Mouse (Mus musculus) megakaryocyte, adult 5-6 weeks (primary cell): Measurements from ENCODE around the gene Wwc1. TPM values are rescaled to one million over a fixed set of nuclear protein-coding genes. Genes with fewer than 3 reads are reported as not detected.
"Not testable (repeated sequence)": the region's sequence is repeated elsewhere in the genome, so short reads cannot be mapped to it uniquely, and the experiment has no call there.

ENCODE experiments used
- ATAC-seq: 2 replicates; pipeline ENCODE4 v1.8.0; 2016; ENCODE audit warnings: mild to moderate bottlenecking, inconsistent platforms; ENCODE audit not compliant: poor library complexity, severe bottlenecking
- total RNA-seq, 2 experiments: library from RNA; stranded (forward) in 1 of 2; stranded (reverse) in 1 of 2; fragments of 153-499, 151-499 nt in 1 of 2; fragments of 221-1000, 200-1000 nt in 1 of 2; gene quantifications; 2 replicates each; pipeline versions ENCODE4 v1.2.3 to v1.2.4; 2015 to 2017

Gene Wwc1
- total RNA-seq, 2 experiments from 2014 or later: not detected

DNA sequence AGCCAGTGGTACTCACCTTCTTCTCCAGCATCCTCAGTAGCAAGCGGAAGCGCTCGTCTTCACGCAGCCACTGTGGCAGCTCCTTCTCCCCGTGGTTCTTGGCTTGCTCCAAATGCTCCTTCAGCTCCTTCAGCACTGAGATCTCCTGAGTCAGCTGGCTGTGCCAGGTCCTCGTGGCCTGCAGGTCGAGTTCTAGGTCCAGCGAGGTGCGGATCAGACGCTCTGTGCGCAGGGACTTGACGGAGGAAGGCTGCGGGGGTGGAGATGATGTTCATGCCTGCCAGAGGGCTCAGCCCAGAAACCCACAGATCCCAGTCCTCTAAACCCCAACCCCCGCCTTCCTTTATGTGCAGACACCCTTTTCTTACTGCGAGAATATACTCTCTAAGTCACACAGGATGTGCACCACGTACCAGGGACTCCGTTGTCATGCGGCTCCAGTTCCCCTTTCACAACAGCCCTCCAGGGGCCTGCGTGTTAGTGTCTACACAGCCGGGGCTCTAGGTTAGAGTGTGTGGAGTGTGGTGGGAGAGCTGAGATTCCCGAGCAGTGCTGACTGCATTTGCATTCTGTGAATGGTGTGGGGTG is 138.5 kb downstream of the Wwc1 start:
- ATAC-seq: 0 out of 2 replicates have a peak, but pooled peaks have one; percentile 31

DNA sequence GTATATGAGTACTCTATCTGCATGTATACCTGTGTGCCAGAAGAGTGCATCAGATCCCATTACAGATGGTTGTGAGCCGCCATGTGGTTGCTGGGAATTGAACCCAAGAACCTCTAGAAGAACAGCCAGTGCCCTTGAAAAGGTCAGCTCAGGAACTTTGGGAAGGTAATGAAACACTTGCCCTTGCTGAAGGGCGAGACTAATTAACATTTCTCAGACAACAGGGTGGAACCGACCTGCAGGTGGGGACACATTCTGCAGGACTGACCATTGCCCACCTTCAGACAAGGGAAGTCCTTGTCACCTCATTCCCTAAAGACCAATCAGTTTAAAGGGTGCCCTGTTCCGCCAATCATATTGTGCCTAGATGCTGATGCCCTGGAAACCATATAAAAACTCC is 139.5 kb downstream of the Wwc1 start:
- not testable (repeated sequence) for ATAC-seq

DNA sequence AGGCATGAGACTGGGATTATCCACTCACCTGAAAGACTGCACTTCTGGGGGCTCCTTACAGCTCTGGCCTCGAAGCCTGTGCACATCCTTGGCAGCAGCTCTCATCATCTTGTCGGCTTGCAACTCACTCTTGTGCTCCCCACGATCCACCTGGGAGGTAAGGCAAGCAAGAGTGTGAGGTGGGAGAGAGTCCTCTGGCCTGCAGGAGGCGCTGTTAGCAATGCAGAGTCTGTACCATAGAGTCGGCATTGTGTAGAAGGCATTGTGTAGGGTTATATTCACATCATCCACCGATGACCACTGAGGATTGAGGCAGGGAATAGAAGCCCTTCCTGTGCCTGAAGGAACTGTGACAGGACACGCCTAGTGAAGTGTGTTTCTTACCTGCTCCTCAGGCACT is 140.0 kb downstream of the Wwc1 start:
- ATAC-seq: no peak

DNA sequence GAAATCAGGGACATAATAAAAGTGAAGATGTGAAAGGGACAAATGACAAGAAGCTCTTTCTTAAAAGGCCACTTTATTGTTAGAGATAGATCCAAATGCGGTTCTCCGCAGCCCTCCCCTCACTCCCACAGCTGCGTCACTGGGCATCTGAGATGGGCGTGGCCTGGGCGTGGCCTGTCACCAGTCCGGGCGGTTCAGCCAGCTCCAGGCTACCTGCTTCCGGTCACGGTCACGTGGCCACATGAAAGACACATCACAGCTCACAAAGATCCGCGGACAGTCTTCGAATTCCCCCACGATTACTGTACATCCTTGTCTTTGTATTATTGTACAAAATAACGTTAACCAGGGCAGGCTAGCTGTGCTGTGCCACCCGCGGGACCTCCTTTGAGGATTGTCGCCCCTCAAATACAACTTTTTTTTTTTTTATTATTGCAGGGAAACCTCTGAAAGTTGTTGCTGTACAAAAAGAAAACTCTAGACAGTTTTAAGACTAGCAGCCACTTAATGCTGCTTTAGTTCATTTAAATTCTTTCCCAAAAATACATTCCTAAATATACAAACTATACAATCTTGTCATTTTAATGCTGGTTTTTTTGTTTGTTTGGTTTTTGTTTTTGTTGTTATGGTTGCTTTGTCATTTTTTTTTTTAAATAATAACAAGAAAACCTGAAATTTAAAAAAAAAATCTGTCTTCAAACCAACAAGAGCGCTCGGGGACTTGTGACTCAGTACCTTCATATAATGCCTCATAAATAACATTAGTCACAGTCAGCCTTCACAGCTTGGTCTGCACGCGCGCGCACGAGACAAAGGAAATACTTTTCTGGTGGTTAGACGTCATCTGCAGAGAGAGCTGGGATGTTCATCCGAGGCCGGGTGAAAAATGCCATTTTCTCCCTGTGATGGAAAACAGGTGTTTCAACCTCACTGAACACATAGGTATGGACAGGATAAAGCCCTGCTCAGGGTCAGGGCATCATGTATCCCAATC is 141.7 kb downstream of the Wwc1 start:
- peak; percentile 85 for ATAC-seq

DNA sequence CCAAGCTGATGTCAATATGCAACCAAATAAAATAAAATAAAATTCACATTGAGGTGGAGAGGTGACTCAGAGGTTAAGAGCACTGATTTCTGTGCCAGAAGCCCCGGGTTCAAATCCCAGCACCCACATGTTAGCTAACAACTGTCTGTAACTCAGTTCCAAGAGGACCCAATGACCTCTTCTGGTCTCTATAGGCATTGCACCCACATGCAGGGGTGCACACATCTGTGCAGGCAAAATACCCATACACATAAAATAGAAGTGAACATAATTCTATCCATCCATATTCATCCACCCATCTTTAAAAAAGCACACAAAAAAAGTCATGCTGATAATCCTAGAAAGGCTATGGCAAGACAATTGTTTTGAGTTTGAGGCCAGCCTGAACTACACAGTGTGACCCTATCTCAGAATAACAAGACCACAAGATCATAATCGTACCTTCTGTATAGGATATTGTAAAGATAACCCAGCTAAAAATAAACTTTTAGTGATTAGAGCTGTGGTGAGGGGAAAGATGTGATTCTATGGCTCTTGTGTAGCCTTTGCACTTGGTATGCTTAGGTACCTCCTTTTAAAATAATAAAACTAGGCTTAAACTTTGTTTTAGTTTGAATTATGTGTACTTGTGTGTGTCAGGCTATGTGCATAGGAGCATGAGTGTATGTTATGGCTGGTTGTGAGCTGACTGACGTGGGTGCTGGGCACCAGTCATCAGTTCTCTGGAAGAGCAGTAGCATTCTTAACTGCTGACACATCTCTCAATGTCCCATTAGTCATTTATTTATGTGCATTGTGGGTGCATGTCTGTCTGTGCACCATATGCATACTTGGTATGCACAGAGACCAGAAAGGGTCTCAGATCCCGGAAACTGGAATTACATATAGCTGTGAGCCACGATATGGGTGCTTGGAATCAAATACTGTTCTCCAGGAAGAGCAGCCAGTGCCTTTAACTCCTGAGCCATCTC is 142.9 kb downstream of the Wwc1 start:
- no peak for ATAC-seq

DNA sequence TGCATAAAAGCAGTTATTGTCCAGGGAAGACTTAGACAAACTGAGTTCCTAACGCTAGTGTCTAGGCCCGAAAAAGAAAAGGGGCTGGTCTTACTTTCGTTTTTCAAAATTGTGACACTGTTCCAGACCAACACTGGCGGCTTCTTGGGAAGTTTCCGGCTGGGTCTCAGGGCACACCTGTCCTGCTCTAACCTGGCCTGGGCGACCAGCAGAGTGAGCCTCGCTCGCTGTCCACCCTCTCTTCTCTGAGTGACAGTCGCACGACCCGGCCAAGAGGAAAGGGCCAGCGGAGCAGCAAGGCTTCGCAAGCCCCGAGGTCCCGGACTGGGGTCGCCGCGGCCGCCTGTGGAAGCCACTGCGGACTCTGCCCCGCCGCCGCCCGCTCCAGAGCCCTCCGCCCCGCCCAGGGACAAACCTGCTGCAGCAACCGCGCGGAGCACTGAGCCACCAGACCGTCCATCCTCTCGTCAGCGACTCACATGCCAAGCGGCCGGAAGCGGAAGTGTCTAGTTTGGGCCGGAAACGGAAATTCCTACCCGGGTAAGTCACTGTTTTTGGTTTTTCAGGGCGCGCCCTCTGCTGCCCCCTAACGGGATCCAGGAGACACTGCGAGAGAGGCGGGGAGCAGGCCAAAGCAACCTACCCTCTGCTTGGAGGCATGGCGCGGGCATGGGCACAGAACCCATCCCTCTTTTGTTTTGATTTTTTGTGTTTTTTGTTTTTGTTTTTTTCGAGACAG is 146.1 kb downstream of the Wwc1 start, which contains the start of gene Rars:
TSS of gene Rars (minus strand) at position 485 of the 739 bp plus-strand sequence.
- peak; percentile 92 for ATAC-seq

DNA sequence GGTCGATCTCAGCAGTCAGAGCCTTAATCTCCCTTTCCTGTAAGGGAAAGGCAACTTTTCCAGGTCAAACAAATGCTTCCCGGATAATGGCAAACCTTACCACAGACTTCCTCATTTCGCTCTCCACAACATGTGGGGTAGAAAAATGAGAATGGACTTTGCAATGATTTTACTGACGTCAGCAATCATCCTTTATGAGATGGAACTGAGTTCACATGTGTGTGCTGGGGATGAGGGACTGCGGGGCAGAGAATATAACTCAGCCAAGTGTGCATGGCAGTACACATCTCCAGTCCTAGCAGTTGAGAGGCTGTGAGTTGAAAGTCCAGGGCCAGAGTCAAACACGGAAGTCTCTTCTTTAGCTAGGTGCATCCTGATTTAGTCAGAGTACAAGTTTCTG is 147.1 kb downstream of the Wwc1 start:
- no peak for ATAC-seq

DNA sequence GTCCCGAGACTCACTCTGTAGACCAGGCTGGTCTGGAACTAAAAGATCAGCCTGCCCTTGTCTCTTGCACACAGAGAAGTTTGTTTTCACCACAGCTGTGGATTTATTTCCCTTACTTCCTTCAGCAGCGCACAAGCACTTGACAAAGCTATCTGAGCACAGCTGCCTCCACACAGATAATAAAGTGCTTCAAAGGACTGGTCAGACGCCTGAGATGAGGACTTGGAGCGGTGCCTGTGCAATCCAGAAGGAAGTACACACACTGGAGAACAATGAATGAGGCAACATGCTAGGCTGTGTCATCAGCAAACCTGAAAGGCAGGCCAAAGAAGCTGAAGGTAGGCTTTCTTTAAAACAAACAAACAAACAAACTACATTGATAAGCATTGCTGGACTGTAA is 148.2 kb downstream of the Wwc1 start:
- no peak for ATAC-seq

DNA sequence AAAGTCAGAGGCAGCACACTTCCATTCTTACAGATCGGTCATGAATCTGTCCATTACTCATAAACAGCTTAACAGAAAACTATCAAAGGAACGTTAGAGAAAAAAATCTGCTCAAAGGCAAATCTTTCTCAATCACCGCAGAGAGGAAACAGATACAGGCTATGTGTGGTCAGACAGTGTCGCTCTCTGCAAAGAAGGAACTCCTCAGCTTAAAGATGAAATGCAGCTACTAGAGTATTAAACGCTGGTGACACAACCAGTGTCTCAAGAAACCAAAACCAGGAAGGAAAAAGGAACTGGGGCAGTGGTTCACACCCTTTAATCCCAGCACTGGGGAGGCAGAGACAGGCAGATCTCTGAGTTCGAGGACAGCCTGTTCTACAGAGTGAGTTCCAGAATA is 152.6 kb downstream of the Wwc1 start:
- ATAC-seq: peak; percentile 100

DNA sequence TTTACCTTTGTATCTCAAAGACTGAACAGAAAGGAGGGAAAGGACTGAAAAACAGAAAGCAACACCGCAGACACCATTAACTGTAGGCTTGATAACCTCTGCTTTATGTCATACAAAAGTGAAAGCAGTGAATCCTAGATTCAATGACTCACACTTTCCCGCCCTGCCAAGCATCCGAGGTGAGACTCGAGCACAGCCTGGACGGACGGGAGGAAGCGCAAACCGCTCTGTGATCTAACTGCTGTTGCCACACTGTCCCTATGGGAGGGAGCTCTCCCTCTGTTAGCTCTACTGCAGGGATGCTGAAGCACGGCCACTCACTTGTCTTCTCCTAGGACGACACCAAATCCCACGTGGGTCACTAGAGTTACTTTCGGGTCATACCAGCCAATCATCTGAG is 164.0 kb downstream of the Wwc1 start:
- ATAC-seq: no peak

DNA sequence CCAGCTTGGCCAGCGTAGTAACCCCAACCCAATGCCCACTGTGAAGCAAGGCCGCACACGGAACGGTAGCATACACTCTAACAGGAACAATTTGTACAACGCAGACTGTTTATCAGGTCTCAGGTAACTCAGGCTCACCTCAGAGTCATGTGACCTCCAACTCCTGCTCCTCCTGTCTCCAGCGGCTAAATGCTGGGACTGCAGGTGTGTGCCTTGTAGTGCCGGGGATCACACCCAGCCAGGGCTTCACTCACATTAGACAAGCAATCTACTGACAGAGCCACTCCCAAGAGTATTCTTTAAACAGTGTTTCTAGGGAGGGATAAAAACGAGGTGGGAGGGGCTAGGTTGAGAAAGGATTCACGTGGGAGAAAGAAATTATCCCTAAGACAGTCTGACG is 168.9 kb downstream of the Wwc1 start:
- no peak for ATAC-seq

DNA sequence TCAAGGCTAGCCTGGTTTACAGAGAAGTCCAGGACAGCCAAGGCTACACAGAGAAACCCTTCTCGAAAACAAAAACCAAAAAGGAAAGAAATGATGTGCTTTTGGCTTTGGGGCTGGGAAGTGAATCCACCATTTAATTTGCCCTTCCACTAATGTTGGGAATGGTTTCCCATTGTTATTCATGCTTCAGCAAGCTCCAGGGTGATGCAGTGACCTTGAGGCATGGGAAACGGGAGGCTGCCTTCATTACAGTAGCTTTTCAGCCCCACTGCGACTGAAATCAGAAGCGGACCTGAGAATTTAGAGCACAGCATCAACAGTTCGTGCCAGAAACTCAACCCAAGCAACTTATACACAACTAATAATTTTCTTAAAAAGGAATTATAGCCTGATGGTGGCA is 179.0 kb downstream of the Wwc1 start:
- ATAC-seq: no peak

DNA sequence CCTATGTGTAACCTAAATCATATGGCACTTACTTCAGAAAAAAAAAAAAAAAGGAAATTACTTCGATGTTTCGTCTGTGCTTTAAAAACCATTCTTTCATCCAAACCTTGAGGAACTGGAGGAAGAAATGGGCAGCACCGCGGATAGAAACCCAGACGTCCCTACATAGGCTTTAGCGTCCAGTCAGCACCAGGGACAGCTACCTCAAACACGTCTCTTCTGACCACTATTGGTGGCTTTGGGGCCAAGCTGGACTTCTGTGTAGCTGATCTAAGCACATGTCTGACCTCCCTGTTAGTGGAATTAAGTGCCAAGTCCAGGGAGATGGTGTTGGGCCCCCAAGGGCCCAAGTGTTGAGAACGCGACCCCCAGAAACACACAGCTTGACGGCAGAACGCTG is 181.5 kb downstream of the Wwc1 start, which contains the start of gene Fbll1:
TSS of gene Fbll1 (minus strand) at position 11 of the 400 bp plus-strand sequence.
- ATAC-seq: no peak

DNA sequence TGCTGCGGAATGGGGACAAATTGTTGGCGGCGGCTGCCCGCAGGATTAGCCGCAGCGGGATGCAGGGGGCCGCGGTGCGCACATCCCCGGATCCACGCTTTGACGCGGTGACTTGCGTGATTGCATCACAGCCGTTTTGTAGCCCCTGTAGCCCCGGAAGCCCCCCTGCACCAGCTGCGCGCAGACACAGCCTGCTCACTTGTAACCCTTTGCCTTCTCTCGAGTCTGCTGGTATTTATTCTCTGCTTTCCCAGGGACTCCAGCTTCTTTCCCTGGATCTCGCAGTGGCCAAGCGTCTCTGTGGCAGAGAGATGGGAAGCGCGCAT is 181.9 kb downstream of the Wwc1 start:
- ATAC-seq: no peak

DNA sequence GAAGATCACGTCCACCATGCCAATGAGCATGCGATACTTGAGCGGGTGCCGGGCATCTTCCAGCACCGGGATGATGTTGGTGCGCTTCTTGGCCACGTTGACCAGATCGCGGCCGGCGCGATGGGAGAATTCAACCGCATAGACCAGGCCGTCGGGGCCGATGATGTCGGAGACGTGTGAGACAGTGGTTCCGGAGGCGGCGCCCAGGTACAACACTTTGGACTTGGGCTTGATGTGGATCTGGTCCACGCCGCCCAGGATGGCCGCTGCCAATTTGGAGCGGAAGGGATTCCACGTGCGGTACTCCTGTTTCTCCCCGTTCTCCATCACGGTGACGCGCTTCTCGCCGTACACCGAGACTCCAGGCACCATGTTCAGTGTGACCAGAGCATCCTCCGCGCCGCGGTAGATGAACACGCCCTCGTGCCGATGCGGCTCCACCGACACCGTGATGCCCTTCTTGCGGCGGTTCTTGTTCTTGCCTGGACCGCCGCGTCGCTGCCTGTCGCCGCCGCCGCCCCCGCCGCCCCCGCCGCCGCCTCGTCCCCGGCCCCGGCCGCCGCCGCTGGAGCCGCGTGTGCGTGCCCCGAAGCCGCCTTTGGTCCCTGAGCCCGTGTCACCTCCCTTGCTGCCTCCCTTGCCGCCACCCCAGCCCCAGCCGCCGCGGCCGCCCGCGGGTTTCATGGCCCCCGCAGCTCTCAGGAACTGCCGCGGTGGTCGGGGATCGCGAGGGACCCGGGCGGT is 182.4 kb downstream of the Wwc1 start:
- no peak for ATAC-seq

DNA sequence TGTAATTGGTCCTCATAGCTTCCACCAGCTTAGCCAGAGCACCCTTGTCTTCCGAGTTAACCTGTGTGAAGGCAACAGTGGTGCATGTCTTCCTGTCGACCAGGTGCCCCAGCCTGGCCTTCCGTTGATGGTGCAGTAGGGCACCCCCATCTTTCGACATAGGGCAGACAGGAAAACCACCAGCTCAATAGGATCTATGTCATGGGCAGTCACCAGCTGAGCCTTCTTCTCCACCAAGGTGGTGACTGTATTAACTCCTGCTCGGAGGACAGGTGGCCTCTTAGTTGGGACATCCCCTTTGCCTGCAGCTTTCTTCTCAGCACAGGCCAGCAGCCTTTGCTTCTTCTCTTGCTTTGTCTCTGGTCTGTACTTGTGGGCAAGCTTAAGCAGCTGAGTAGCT is 187.5 kb downstream of the Wwc1 start:
- ATAC-seq: not testable (repeated sequence)

DNA sequence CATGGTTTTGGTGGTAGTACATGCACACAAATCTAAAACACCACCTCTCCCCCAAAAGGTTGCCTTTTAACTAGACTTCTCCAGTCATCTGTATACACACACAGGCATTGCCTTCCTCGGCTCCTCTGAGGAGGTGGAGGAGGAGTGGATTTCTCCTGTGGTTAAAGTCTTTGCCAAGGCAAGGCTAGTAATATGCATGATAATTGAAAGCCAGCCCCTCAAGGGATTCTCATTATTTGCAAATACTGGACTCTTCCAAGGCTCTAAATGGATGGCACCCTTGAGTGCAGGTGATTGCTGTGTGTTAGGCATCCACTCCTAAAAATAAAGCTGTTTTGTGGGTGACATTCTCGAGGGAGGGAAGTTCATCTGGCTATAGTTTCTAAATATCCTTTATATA is 191.9 kb downstream of the Wwc1 start:
- no peak for ATAC-seq
